Mouse (Mus musculus) kidney, embryonic 14.5 days (tissue): ENCODE results near the gene Mmachc. TPM values are rescaled to one million over a fixed set of nuclear protein-coding genes. Genes with fewer than 3 reads are reported as not detected.

Experiments
- polyA plus RNA-seq: library from polyadenylated mRNA; unstranded; fragments of >200 nt; fragmentation: Nextera tagmentation; extraction: Ambion mirVana; gene quantifications from 2 replicates; pipeline ENCODE4 v1.2.1, GENCODE M21; 2014

Gene Mmachc
- polyA plus RNA-seq, 1 experiment from 2014 or later, result 25.5 TPM

Other genes starting within 250 kb of the Mmachc start
- gene Mast2, start 244.2 kb downstream of the Mmachc start, polyA plus RNA-seq, result 17.6 and 25.7 TPM in 2 replicates
- 5.5 and 8.5 TPM in 2 replicates for gene Ipp, start 200.9 kb downstream of the Mmachc start, polyA plus RNA-seq
- 33.5 and 34.0 TPM in 2 replicates for gene Tmem69, start 152.5 kb downstream of the Mmachc start, polyA plus RNA-seq
- gene Gpbp1l1, start 150.7 kb downstream of the Mmachc start, polyA plus RNA-seq, result 44.6 and 54.8 TPM in 2 replicates
- 2.2 and 4.5 TPM in 2 replicates for gene Ccdc17, start 111.8 kb downstream of the Mmachc start, polyA plus RNA-seq
- gene Nasp, start 80.5 kb downstream of the Mmachc start, polyA plus RNA-seq, result 224 and 234 TPM in 2 replicates
- gene Akr1a1, start 56.7 kb downstream of the Mmachc start, polyA plus RNA-seq, result 730 and 751 TPM in 2 replicates
- 1,503 and 1,977 TPM in 2 replicates for gene Prdx1, start 22.9 kb downstream of the Mmachc start, polyA plus RNA-seq
- 36.9 and 39.6 TPM in 2 replicates for gene Ccdc163, start 103 bp upstream of the Mmachc start, polyA plus RNA-seq
- 4.6 and 7.4 TPM in 2 replicates for gene Tesk2, start 12.5 kb upstream of the Mmachc start, polyA plus RNA-seq
- gene Toe1, start 99.2 kb upstream of the Mmachc start, polyA plus RNA-seq, result 29.0 and 42.5 TPM in 2 replicates
- 17.9 and 18.7 TPM in 2 replicates for gene Mutyh, start 99.3 kb upstream of the Mmachc start, polyA plus RNA-seq
- 1.1 and 1.4 TPM in 2 replicates for gene Hpdl, start 113.3 kb upstream of the Mmachc start, polyA plus RNA-seq
- 1.7 and 2.1 TPM in 2 replicates for gene Zswim5, start 169.0 kb upstream of the Mmachc start, polyA plus RNA-seq